Mouse (Mus musculus) megakaryocyte-erythroid progenitor cell, adult 5-6 weeks (primary cell): Measurements from ENCODE around the gene Zfp445. TPM values are rescaled to one million over a fixed set of nuclear protein-coding genes. Genes with fewer than 3 reads are reported as not detected.

Experiments
- ATAC-seq: replicated peaks from 2 replicates; pipeline ENCODE4 v1.8.0; 2016; ENCODE audit warnings: mild to moderate bottlenecking, inconsistent platforms; ENCODE audit not compliant: severe bottlenecking, poor library complexity, low FRiP score, low TSS enrichment
- total RNA-seq, 2 experiments: library from RNA; stranded (forward) in 1 of 2; stranded (reverse) in 1 of 2; fragments of 200-1000, 215-1000 nt in 1 of 2; fragments of >200 nt in 1 of 2; fragmentation: Nextera tagmentation in 1 of 2; gene quantifications; 2 replicates each; pipeline ENCODE4 v1.2.3; 2014 to 2017

The Zfp445 gene
- total RNA-seq, 2 experiments from 2014 or later = 50.1 to 54.2 TPM

DNA sequence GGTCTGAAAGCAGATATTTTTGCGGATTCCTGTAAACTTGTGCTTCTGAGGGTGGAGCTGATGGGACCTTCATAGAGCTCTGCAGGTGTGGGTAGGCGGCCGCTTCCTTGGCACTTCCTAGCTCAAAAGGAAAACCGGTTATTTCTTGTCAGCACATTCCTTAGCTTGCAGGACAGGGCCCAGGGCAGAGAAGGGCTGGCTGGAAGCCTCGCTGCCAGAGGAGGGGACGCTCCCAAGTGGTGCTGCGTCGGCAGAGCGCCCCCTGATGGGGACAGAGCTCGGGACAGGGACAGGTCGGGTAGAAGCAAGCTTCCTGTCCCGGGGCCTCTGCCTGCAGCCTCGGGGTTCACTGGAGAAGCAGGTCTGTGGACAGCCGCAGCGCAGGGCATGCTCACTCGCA, 28.1 kb downstream of the Zfp445 start:
- no peak for ATAC-seq

DNA sequence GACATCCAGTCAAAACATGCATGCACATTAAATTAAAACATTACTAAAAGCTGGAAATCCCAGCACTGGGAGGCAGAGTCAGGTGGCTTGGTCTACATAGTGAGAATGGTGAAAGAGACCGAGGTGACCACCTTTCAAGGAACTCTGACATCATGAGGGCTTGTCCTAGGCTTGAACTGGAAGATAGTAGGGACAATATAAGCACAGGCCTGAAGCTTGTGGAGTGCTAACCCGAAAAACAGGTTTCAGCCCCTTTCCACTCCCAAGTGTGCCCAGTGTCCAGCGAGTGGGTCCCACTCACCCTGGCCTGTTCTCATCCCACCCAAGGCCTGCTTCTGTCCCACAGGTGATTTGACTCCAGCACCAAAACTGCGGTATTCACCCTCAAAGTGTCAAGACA, 28.6 kb downstream of the Zfp445 start:
- ATAC-seq = peak; percentile 22; the same call in 1 of the 2 replicates

DNA sequence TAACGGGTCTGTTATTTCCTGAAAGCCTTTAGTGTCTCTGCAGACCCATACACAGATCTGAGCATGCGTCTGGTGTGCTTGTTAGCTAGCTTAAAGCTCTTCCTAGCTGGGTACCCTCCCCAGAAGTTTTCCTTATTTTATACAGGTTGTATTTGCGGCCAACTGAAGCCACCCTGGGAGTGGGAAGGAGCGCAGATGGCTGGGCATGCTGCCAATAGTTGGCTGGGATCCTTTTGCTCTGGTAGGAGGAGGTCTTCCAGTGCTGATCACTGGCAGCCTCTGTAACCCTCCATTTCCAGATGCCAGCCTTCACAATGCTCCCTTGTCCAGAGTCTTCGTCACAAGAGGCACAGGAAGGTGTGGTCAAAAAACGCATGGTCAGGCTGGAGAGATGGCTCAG, 29.0 kb downstream of the Zfp445 start:
- no peak for ATAC-seq

DNA sequence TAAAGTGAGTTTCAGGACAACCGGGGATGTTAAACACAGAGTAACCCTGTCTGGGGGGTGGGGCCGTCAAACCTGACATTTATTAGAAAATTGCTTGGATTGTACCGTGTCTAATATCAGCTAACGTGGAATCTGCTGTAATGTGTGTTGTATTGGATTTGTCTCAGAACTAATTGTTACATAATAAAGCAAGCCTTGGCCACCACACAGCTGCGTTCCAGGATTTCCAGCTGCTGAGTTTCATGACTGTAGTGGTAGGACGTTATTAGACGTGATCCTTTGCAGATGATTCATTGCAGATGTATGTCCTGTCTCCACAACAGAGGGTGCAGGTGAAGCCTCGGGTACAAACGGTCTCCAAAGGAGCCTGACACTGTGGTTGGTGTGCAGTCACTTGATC, 29.7 kb downstream of the Zfp445 start:
- no peak for ATAC-seq

DNA sequence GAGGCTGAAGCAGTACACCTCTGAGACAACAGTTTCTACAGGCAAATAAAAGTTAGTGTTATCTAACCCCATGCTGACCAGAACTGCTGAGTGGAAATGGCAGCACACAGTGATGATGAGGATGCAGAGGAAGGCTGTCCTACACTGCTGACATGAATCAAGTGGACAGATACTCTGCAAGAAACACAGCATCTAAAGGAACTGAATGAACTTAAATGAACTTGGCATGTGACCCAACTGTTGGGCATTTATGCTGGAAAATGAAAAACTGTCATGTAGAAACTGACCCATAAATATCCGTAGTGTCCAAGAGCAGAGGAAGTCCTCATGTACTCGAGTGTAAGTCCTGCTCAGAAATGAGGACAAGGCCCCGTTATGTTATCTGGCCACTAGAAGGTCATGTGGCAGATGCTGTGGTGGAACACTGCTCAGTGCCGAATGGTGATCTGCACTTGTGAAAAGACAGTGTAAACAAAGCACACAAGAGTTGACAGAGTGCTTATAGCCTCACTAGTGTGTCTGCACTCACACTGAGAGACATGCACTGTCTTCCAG, 35.9 kb downstream of the Zfp445 start:
- no peak for ATAC-seq

DNA sequence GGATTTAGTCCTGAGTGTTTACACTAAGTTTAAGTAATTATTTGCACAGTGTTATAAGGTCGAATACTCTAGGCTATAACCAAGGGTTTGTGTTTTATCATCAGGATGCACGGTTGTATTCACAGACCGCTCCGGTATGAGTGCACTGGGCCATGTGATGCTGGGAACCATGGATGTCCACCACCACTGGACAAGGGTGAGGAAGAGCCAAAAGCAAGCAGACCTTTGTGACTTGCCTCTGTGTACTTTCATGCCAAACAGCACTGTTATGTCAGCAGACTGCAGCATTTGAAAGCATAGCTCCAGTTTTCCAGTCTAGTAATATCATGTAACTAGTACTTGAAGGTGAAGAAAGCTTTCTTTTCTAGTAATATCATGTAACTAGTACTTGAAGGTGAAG, 39.1 kb downstream of the Zfp445 start:
- no peak for ATAC-seq

DNA sequence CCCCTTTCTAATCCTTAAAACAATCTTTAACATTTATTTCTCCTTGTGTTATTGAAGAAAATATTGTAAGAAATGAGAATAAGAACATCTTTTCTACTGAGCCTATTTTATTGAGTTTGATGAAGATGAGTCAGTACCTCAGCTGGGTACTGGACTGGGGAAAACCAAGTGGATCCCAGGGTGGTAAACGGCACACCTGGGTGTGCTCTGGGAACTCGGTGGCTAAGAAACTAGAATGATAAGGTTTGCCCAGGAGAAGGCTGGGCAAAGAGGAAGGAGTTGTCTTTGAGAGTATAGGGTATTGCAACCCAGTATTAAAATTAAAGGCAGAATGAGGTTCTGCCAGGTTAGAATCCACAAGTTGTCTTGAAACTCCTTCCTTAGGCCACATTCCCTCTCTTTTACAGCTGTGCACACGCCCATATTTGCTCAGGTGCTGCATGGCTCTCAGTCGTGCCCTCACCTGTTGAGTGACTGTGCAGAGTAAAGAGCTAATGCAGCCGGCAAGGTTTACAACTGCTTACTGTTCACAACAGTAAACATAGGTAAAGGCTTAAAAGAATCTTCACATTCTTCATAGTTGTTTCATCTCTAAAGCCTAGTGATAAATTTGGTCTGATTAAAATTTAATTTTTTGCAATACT, 42.3 kb downstream of the Zfp445 start:
- no peak for ATAC-seq

DNA sequence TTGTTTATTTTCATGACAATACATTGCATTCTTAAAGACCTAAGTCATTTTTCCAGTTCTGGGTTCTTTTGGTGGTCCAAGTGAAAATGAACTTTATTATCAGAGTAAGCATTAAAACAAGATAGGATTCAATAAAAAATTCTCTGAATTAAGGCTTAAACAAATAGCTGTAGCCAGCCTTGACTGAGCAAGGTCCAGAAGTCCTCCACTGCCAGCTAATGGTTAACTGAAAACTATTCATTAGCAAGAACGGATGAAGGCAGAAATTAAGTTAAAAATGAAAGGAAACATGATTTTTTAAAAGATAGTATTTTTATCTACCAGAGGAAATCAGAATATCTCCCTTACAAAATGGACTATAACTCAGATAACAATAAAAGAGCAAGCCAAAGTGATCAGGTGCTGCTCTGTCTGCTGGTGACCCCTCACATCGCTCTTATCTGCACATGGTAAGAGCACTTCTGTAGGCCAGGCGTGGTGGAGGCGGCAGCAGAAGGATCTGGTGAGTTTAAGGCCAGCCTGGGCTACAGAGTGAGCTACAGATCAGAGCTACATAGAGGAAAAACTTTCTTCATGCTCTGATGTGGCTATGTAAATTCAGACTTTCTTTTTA, 50.5 kb downstream of the Zfp445 start:
- no peak for ATAC-seq

DNA sequence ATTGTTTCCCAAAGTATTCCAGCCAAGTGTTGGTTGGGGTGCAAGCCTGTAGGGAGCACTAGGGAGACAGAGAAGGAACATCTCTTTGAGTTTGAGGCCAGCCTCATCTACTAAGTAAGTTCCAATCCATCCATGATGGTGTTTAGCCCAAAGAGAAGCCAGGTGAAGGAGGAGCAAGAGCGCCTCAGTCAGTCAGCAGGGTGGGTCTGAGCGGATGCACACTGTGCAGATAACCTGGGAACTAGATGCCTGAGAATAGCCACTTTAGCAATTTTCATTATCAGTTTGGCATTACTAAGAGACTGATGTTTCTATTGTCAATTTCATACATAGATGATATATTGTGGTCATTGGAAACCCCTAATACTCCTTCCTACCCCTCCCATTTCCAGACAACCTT, 51.0 kb downstream of the Zfp445 start:
- no peak for ATAC-seq

DNA sequence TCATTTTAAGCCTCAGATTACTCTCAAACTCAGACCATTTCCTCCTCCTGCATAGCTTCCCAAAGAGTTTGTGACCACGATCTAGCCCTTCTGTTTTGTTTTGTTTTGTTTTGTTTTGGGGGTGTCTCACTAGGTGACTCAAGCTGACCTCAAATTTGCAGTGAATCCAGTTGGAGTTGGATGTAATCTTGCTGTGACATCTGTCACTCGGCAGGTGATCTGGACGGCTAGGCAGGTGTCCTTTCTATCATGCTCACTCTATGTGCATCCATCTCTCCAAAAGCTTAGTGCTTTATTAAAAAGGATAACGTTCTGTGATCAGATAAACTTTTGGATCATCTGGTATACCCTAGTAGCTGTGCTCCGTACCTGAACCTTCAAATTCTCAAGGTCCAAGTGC, 53.4 kb downstream of the Zfp445 start:
- ATAC-seq = no peak

DNA sequence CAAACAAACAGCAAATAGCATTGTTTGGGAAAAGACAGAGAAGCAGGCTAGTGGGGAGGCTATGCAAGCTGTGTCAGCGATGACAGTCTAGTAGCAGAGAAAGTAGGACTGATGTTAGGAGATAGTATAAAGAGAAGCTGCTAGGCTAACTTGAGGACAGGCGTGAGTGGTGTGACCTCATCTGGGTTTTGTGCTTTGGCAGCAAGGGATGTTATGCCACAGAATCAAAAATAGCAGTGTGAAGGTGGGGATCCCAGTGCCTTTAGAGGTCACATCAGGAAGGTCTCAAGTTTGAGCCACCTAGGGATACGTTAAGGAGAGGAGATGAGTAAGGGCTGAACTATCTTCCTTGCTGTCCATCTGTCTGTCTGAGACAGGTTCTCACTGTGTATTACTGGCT, 55.6 kb downstream of the Zfp445 start:
- ATAC-seq = no peak

DNA sequence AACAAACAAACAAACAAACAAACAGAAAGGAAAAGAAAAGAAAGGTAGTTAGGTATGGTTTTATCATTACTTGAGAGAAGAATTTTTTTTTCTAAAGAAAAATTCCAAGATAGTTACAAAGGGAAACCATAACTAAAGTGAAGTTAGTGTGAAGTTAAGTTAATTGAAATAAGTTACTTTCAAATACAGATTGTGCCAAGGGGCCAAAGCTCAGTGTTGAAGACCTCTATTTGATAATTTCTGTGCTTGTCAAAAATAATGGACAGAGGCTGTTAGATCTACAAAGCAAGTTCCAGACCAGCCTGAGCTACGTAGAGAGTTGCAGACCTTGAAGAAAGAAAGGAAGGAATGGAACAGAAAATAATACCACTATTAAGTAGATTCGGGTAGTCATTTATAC, 58.6 kb downstream of the Zfp445 start:
- ATAC-seq = no peak

DNA sequence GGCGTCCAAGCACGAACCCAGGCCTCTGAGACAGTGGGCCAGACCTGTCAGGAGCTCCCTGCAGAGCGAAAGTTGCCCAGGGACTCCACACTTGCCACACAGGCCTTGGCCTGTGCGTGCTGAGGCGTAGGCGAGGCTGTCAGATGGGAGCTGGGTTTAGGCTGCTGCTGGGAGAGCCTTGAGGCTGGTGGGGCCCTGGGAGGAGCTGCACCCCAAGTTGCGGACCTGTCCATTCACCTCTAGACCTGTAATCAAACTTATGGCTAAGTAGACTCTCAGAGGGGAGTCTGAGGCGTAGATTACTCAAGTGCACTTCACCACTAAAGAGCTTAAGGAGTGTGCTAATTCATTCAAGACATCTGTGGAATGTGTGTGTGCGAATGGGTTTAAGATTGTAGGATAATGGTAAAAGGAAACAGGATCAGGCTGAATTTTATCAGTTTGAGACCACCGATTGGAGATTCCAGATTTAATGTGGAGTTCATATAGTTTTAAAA, 59.9 kb downstream of the Zfp445 start:
- no peak for ATAC-seq

DNA sequence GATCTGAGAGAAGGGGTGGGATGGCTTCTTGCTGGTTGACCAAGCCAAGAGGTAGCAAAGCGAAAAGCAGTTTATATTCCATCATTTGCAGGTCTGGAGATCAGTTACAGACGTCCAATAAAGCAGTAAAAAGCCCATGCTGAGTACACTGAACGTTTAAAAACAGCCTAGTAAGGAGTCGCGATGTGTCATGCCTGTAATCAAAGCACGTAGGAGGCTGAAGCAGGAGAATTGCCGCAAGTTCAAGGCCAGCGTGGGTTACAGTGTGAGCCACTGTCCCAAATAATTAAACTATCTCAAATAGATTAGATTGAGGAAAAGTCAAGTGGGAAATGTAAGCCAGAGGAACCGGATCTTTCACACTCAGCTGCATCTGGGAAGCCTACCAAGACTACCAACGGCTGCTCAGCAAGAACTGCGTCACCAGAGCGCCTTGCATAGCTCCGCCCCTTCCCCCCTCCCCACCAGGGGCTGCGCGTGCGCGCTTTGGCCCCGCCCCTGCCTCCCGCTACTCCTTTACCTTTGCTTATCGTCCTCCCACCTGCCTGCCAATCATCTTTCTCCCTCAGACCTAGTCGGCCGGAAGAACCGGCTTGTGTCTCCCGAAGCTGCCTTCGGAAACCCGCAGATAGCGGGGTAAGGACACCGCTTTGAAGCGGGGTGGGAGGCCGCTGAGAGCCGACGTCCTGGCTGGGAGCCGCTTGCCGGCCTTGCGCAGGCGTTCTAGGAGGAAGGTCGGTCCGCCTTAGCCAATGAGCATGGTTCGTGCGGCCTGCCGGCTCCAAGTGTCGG, 60.6 kb downstream of the Zfp445 start, which contains the start of gene Tcaim:
TSS of gene Tcaim (plus strand) at position 487 of the 792 bp plus-strand sequence.
- ATAC-seq = peak; percentile 95

Other genes starting within 250 kb of the Zfp445 start
- not detected in 2 replicates for gene Topaz1, start 118.7 kb downstream of the Zfp445 start, total RNA-seq (2014; fragmentation: Nextera tagmentation)
- not detected in 2 replicates for gene Topaz1, start 118.7 kb downstream of the Zfp445 start, total RNA-seq (2017)
- gene Tcaim, start 60.5 kb downstream of the Zfp445 start, total RNA-seq (2014; fragmentation: Nextera tagmentation) = 5.8 and 5.9 TPM in 2 replicates
- gene Tcaim, start 60.5 kb downstream of the Zfp445 start, total RNA-seq (2017) = 5.1 and 16.0 TPM in 2 replicates
- gene Gm35549, start 22.0 kb downstream of the Zfp445 start, total RNA-seq (2014; fragmentation: Nextera tagmentation) = not detected in 2 replicates
- gene Gm35549, start 22.0 kb downstream of the Zfp445 start, total RNA-seq (2017) = not detected in 2 replicates
- 2.2 and 3.2 TPM in 2 replicates for gene Zkscan7, start 19.7 kb upstream of the Zfp445 start, total RNA-seq (2014; fragmentation: Nextera tagmentation)
- 3.2 and 3.8 TPM in 2 replicates for gene Zkscan7, start 19.7 kb upstream of the Zfp445 start, total RNA-seq (2017)
- not detected in 2 replicates for gene Zfp105, start 57.1 kb upstream of the Zfp445 start, total RNA-seq (2014; fragmentation: Nextera tagmentation)
- gene Zfp105, start 57.1 kb upstream of the Zfp445 start, total RNA-seq (2017) = not detected in 2 replicates
- 35.0 and 37.7 TPM in 2 replicates for gene 1110059G10Rik, start 85.0 kb upstream of the Zfp445 start, total RNA-seq (2014; fragmentation: Nextera tagmentation)
- gene 1110059G10Rik, start 85.0 kb upstream of the Zfp445 start, total RNA-seq (2017) = 24.6 and 40.4 TPM in 2 replicates
- gene Kif15, start 85.0 kb upstream of the Zfp445 start, total RNA-seq (2014; fragmentation: Nextera tagmentation) = 136 and 143 TPM in 2 replicates
- gene Kif15, start 85.0 kb upstream of the Zfp445 start, total RNA-seq (2017) = 280 and 313 TPM in 2 replicates
- 4.0 and 16.1 TPM in 2 replicates for gene Tmem42, start 155.3 kb upstream of the Zfp445 start, total RNA-seq (2014; fragmentation: Nextera tagmentation)
- gene Tmem42, start 155.3 kb upstream of the Zfp445 start, total RNA-seq (2017) = 5.4 and 9.2 TPM in 2 replicates
- gene Tgm4, start 168.7 kb upstream of the Zfp445 start, total RNA-seq (2014; fragmentation: Nextera tagmentation) = 0.62 TPM in 1 of 2 replicates, not detected in the other
- 0.42 and 1.4 TPM in 2 replicates for gene Tgm4, start 168.7 kb upstream of the Zfp445 start, total RNA-seq (2017)
- 53.0 and 65.0 TPM in 2 replicates for gene Zdhhc3, start 247.2 kb upstream of the Zfp445 start, total RNA-seq (2014; fragmentation: Nextera tagmentation)
- gene Zdhhc3, start 247.2 kb upstream of the Zfp445 start, total RNA-seq (2017) = 31.2 and 37.7 TPM in 2 replicates
- gene Exosc7, start 247.2 kb upstream of the Zfp445 start, total RNA-seq (2014; fragmentation: Nextera tagmentation) = 104 and 111 TPM in 2 replicates
- 108 and 123 TPM in 2 replicates for gene Exosc7, start 247.2 kb upstream of the Zfp445 start, total RNA-seq (2017)